Mouse (Mus musculus) bone marrow macrophage, adult 2 months (primary cell): ENCODE measurements at regions not wholly inside any gene's neighbourhood (a gene's known extent, or its start where the extent isn't known, plus 50 kb on each side); places are given as distances from the start of the nearest gene placed in this dataset.

Source experiments
- CTCF ChIP-seq: IDR thresholded peaks from 2 replicates; pipeline ENCODE4 v1.5.1; 2012; ENCODE audit warnings: low read depth, mild to moderate bottlenecking, low read length, moderate library complexity
- POLR2A ChIP-seq: IDR thresholded peaks from 2 replicates; pipeline ENCODE4 v1.6.1; 2012; ENCODE audit warnings: mild to moderate bottlenecking, low read depth, low read length, borderline replicate concordance

- TF ChIP-seq POLR2A (no peak), CTCF (no peak)
These were observed 269.1 kb downstream of the Zfp704 start for GRCm38 (mm10) chr3:9340788-9341187.
